In the genomic region with DNA sequence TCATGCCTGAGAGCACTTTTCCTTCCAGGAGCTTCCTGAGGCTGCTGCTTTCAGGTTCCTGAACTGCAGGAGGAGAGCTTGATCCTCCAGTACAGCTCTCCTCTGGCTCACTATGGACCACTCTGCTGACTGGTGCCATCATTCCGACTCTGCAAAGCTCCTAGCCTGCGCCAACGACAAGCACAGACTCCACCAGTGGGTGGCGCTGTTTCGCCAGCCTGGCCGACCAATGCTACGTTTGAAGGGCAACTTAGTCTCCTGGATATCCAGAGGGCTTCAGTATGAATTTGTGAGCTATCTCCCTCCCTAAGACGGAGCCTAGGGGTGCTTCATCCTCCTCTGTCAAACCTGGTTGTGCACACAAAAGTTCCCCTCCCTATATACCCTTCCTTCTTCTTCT, we compare ENCODE assay signal across 8 mouse cellular contexts. TPM values are rescaled to one million over a fixed set of nuclear protein-coding genes. Genes with fewer than 3 reads are reported as not detected.
DNase-seq lines count a peak whose midpoint lies in the region; ATAC-seq and TF ChIP-seq lines count a peak whose summit lies in the region.

No protein-coding gene starts in this region.

- TF ChIP-seq CTCF in testis, adult 2 months (IDR thresholded peaks at IDR 0.05; ENCODE audit: control insufficient read depth, insufficient read depth, insufficient replicate concordance, low read depth, low read length), result peak; percentile 99

- peak; percentile 10 to 12 for DNase-seq in cerebellum, postnatal 36 days
- DNase-seq in cerebellum, adult 9-11 months, result no peak
- DNase-seq in urinary bladder, postnatal 4 days (ENCODE audit: low spot score in 2 of 2), result peak; percentile 24 to 68
- no peak for DNase-seq in urinary bladder, adult 18-20 months (ENCODE audit: low spot score in 2 of 2)
- DNase-seq in forelimb bud, embryonic 11.5 days (ENCODE audit: low read depth, low spot score), result peak; percentile 66
- peak; percentile 85 for DNase-seq in kidney, postnatal 10 days

- ATAC-seq in megakaryocyte progenitor cell, adult 5-6 weeks (replicated peaks; ENCODE audit: poor library complexity), result peak; percentile 61

- H3K4me3 ChIP-seq in testis, adult 2 months (ENCODE audit: control insufficient read depth, low read depth, low read length), result no peak overlapping the region

- no peak for TF ChIP-seq POLR2A in testis, adult 2 months (IDR thresholded peaks at IDR 0.05; ENCODE audit: control insufficient read depth, low read depth, low read length)

- H3K27me3 ChIP-seq in testis, adult 2 months (ENCODE audit: control insufficient read depth, insufficient read depth, low read length), result no peaks in the 10 kb centered on the region

- H3K36me3 ChIP-seq in testis, adult 2 months (ENCODE audit: control insufficient read depth, insufficient read depth, low read length), result no peaks in the 10 kb centered on the region

- peaks cover 12% of the 10 kb centered on the region for H3K4me1 ChIP-seq in testis, adult 2 months (ENCODE audit: control insufficient read depth, insufficient read depth, low read length)

- no peak overlapping the region for H3K27ac ChIP-seq in testis, adult 2 months (ENCODE audit: control insufficient read depth, insufficient read depth, low read depth, low read length)

RNA-seq across cellular contexts. Expression of gene Col26a1, which starts 43.0 kb away (rescaled TPM):
- not detected in 2 replicates for total RNA-seq in megakaryocyte progenitor cell, adult 5-6 weeks (2015)
- total RNA-seq in megakaryocyte progenitor cell, adult 5-6 weeks (2017), result not detected in 2 replicates
- polyA plus RNA-seq in testis, adult 2 months (2012; rRNA removed), result 134 and 135 TPM in 2 replicates

Comparison
In these comparisons a context has a peak if more than half of its experiments do, and no peak if none do; other contexts are left out.
1. DNase-seq: peak in cerebellum, postnatal 36 days (2 of 2), urinary bladder, postnatal 4 days (2 of 2), forelimb bud, embryonic 11.5 days (single experiment) and kidney, postnatal 10 days (single experiment); none in cerebellum, adult 9-11 months (single experiment) and urinary bladder, adult 18-20 months (0 of 2).